ENCODE assay signal across 8 mouse cellular contexts in genomic region chr8:94186542-94186941, GRCm38 (mm10). TPM values are rescaled to one million over a fixed set of nuclear protein-coding genes. Genes with fewer than 3 reads are reported as not detected.
DNase-seq lines count a peak whose midpoint lies in the region; ATAC-seq and TF ChIP-seq lines count a peak whose summit lies in the region.

No protein-coding gene starts in this region.

- no peak overlapping the region for H3K27ac ChIP-seq in embryonic facial prominence, embryonic 11.5 days (replicated peaks; ENCODE audit: low read depth, low read length)
- no peak overlapping the region for H3K27ac ChIP-seq in heart, embryonic 13.5 days (replicated peaks)
- H3K27ac ChIP-seq in kidney, embryonic 16.5 days (ENCODE audit: low read length), result no peak overlapping the region
- peak overlapping the region; percentile 21; the same call in 1 of the 2 replicates for H3K27ac ChIP-seq in small intestine, adult 2 months (ENCODE audit: insufficient read depth, low read depth, low read length)

- no peaks in the 10 kb centered on the region for H3K9me3 ChIP-seq in embryonic facial prominence, embryonic 11.5 days (replicated peaks; ENCODE audit: control insufficient read depth, low read length)
- H3K9me3 ChIP-seq in heart, embryonic 13.5 days, result no peaks in the 10 kb centered on the region
- no peaks in the 10 kb centered on the region for H3K9me3 ChIP-seq in kidney, embryonic 16.5 days (ENCODE audit: low read length)

- no peaks in the 10 kb centered on the region for H3K4me1 ChIP-seq in embryonic facial prominence, embryonic 11.5 days (ENCODE audit: control insufficient read depth, insufficient read depth, low read length)
- peaks cover 54% of the 10 kb centered on the region for H3K4me1 ChIP-seq in heart, embryonic 13.5 days
- peaks cover 40% of the 10 kb centered on the region for H3K4me1 ChIP-seq in kidney, embryonic 16.5 days (ENCODE audit: insufficient read depth, low read length)
- H3K4me1 ChIP-seq in small intestine, adult 2 months (ENCODE audit: control insufficient read depth, insufficient read depth, insufficient read length, low read length), result peaks cover 33% of the 10 kb centered on the region

- H3K36me3 ChIP-seq in embryonic facial prominence, embryonic 11.5 days (replicated peaks; ENCODE audit: control insufficient read depth, insufficient read depth, low read depth, low read length), result no peaks in the 10 kb centered on the region
- no peaks in the 10 kb centered on the region for H3K36me3 ChIP-seq in heart, embryonic 13.5 days
- no peaks in the 10 kb centered on the region for H3K36me3 ChIP-seq in kidney, embryonic 16.5 days (ENCODE audit: insufficient read depth, low read length)
- no peaks in the 10 kb centered on the region for H3K36me3 ChIP-seq in small intestine, adult 2 months (ENCODE audit: control insufficient read depth, insufficient read depth, low read length)

- H3K4me2 ChIP-seq in embryonic facial prominence, embryonic 11.5 days (ENCODE audit: low read depth, low read length), result 0 out of 2 replicates have a peak overlapping the region, but pooled peaks have one; percentile 17
- peak overlapping the region; percentile 65 for H3K4me2 ChIP-seq in heart, embryonic 13.5 days
- peak overlapping the region; percentile 40 for H3K4me2 ChIP-seq in kidney, embryonic 16.5 days (replicated peaks; ENCODE audit: low read depth, low read length)

- H3K9ac ChIP-seq in embryonic facial prominence, embryonic 11.5 days (replicated peaks; ENCODE audit: low read length), result no peak overlapping the region
- H3K9ac ChIP-seq in heart, embryonic 13.5 days, result peak overlapping the region; percentile 61; the same call in 1 of the 2 replicates
- peak overlapping the region; percentile 32; the same call in 1 of the 2 replicates for H3K9ac ChIP-seq in kidney, embryonic 16.5 days (replicated peaks; ENCODE audit: low read length)

- peak; percentile 55; the same call in 1 of the 2 replicates for TF ChIP-seq POLR2A in small intestine, adult 2 months (IDR thresholded peaks at IDR 0.05; ENCODE audit: low read depth, low read length)

- 2% methylated on average over 17 of the region's 17 CpGs for WGBS in embryonic facial prominence, embryonic 11.5 days
- WGBS in heart, embryonic 13.5 days, result 5% methylated on average over 17 of the region's 17 CpGs
- 3% methylated on average over 17 of the region's 17 CpGs for WGBS in kidney, embryonic 16.5 days
- WGBS in small intestine, adult 2 months, result 6% methylated on average over 17 of the region's 17 CpGs

- peaks cover 41% of the 10 kb centered on the region for H3K27me3 ChIP-seq in embryonic facial prominence, embryonic 11.5 days (ENCODE audit: control insufficient read depth, insufficient read depth, low read length)
- H3K27me3 ChIP-seq in heart, embryonic 13.5 days (replicated peaks), result peaks cover 72% of the 10 kb centered on the region
- peaks cover 38% of the 10 kb centered on the region for H3K27me3 ChIP-seq in kidney, embryonic 16.5 days (ENCODE audit: insufficient read depth, low read length)
- H3K27me3 ChIP-seq in small intestine, adult 2 months (ENCODE audit: control insufficient read depth, insufficient read depth, low read length), result no peaks in the 10 kb centered on the region

- ATAC-seq in embryonic facial prominence, embryonic 11.5 days (replicated peaks; ENCODE audit: insufficient number of reproducible peaks, low FRiP score, low TSS enrichment, low read depth), result peak; percentile 51; the same call in 1 of the 2 replicates
- peak; percentile 69 for ATAC-seq in heart, embryonic 13.5 days (ENCODE audit: extremely low read depth, insufficient number of reproducible peaks, low FRiP score, low TSS enrichment)
- ATAC-seq in kidney, embryonic 16.5 days (ENCODE audit: low FRiP score, low TSS enrichment), result peak; percentile 75

- TF ChIP-seq CTCF in small intestine, adult 2 months (IDR thresholded peaks at IDR 0.05; ENCODE audit: extremely low read depth, insufficient read length, insufficient replicate concordance, low read depth, low read length), result peak; percentile 81

- peak; percentile 71 for DNase-seq in CD4-positive helper T cell, adult 2 months (ENCODE audit: low read depth, low spot score)
- peak; percentile 42 for DNase-seq in adrenal gland, adult 8-10 months
- peak; percentile 70 for DNase-seq in embryonic facial prominence, embryonic 11.5 days (ENCODE audit: low spot score)
- DNase-seq in lung, postnatal 36 days, result peak; percentile 89
- DNase-seq in yolk sac, embryonic 10.5 days (ENCODE audit: low spot score), result peak; percentile 92

- no peak overlapping the region for H3K4me3 ChIP-seq in embryonic facial prominence, embryonic 11.5 days (ENCODE audit: low read depth, low read length)
- H3K4me3 ChIP-seq in heart, embryonic 13.5 days, result peak overlapping the region; percentile 31; the same call in 1 of the 2 replicates
- H3K4me3 ChIP-seq in kidney, embryonic 16.5 days (ENCODE audit: low read length), result peak overlapping the region; percentile 19; the same call in 1 of the 2 replicates
- H3K4me3 ChIP-seq in small intestine, adult 2 months (ENCODE audit: low read depth, low read length), result peak overlapping the region; percentile 49

RNA-seq across cellular contexts. Expression of gene Mt1, which starts 7.7 kb away (rescaled TPM):
- total RNA-seq in adrenal gland, adult 8-10 months (2022), result 100 to 1,000 TPM; 179 to 332 (median 286) TPM
- polyA plus RNA-seq in embryonic facial prominence, embryonic 11.5 days (2014; fragmentation: Nextera tagmentation; extraction: Ambion mirVana), result 99.7 and 108 TPM in 2 replicates
- 230 and 374 TPM in 2 replicates for polyA plus RNA-seq in heart, embryonic 13.5 days (2015; fragmentation: Nextera tagmentation; extraction: Ambion mirVana)
- polyA plus RNA-seq in kidney, embryonic 16.5 days (2015; fragmentation: Nextera tagmentation; extraction: Ambion mirVana), result 543 and 568 TPM in 2 replicates
- 966 and 1,593 TPM in 2 replicates for polyA plus RNA-seq in small intestine, adult 2 months (2012; rRNA removed)

RNA-seq across cellular contexts. Expression of gene Mt2, which starts 14.1 kb away (rescaled TPM):
- 100 to 1,000 TPM; 120 to 244 (median 215) TPM for total RNA-seq in adrenal gland, adult 8-10 months (2022)
- polyA plus RNA-seq in embryonic facial prominence, embryonic 11.5 days (2014; fragmentation: Nextera tagmentation; extraction: Ambion mirVana), result 32.1 and 33.5 TPM in 2 replicates
- 27.9 and 61.6 TPM in 2 replicates for polyA plus RNA-seq in heart, embryonic 13.5 days (2015; fragmentation: Nextera tagmentation; extraction: Ambion mirVana)
- 143 and 167 TPM in 2 replicates for polyA plus RNA-seq in kidney, embryonic 16.5 days (2015; fragmentation: Nextera tagmentation; extraction: Ambion mirVana)
- polyA plus RNA-seq in small intestine, adult 2 months (2012; rRNA removed), result 50.1 and 80.3 TPM in 2 replicates

RNA-seq across cellular contexts. Expression of gene Nup93, which starts 27.8 kb away (rescaled TPM):
- 10 to 100 TPM; 14.4 to 19.4 (median 17.0) TPM for total RNA-seq in adrenal gland, adult 8-10 months (2022)
- 132 and 138 TPM in 2 replicates for polyA plus RNA-seq in embryonic facial prominence, embryonic 11.5 days (2014; fragmentation: Nextera tagmentation; extraction: Ambion mirVana)
- polyA plus RNA-seq in heart, embryonic 13.5 days (2015; fragmentation: Nextera tagmentation; extraction: Ambion mirVana), result 58.0 and 65.9 TPM in 2 replicates
- polyA plus RNA-seq in kidney, embryonic 16.5 days (2015; fragmentation: Nextera tagmentation; extraction: Ambion mirVana), result 92.3 and 94.2 TPM in 2 replicates
- polyA plus RNA-seq in small intestine, adult 2 months (2012; rRNA removed), result 3.6 and 5.4 TPM in 2 replicates

RNA-seq across cellular contexts. Expression of gene Mt3, which starts 34.1 kb away (rescaled TPM):
- total RNA-seq in adrenal gland, adult 8-10 months (2022), result 10 to 100 TPM in 2 of 4 experiments, 1 to 10 TPM in 2; 7.4 to 11.2 (median 9.6) TPM
- polyA plus RNA-seq in embryonic facial prominence, embryonic 11.5 days (2014; fragmentation: Nextera tagmentation; extraction: Ambion mirVana), result 5.9 and 7.0 TPM in 2 replicates
- 36.5 and 47.5 TPM in 2 replicates for polyA plus RNA-seq in heart, embryonic 13.5 days (2015; fragmentation: Nextera tagmentation; extraction: Ambion mirVana)
- 1.6 and 3.0 TPM in 2 replicates for polyA plus RNA-seq in kidney, embryonic 16.5 days (2015; fragmentation: Nextera tagmentation; extraction: Ambion mirVana)
- polyA plus RNA-seq in small intestine, adult 2 months (2012; rRNA removed), result 0.90 and 2.8 TPM in 2 replicates

RNA-seq across cellular contexts. Expression of gene Mt4, which starts 49.5 kb away (rescaled TPM):
- not detected for total RNA-seq in adrenal gland, adult 8-10 months (2022)
- not detected in 2 replicates for polyA plus RNA-seq in embryonic facial prominence, embryonic 11.5 days (2014; fragmentation: Nextera tagmentation; extraction: Ambion mirVana)
- not detected in 2 replicates for polyA plus RNA-seq in heart, embryonic 13.5 days (2015; fragmentation: Nextera tagmentation; extraction: Ambion mirVana)
- not detected in 2 replicates for polyA plus RNA-seq in kidney, embryonic 16.5 days (2015; fragmentation: Nextera tagmentation; extraction: Ambion mirVana)
- polyA plus RNA-seq in small intestine, adult 2 months (2012; rRNA removed), result not detected in 2 replicates

Comparison
In these comparisons a context has a peak if more than half of its experiments do, and no peak if none do; other contexts are left out.
1. DNase-seq: peak in every context shown above with its lines; median percentile 92 in yolk sac, embryonic 10.5 days; 89 in lung, postnatal 36 days; 71 in CD4-positive helper T cell, adult 2 months; 70 in embryonic facial prominence, embryonic 11.5 days; 42 in adrenal gland, adult 8-10 months.